Mouse (Mus musculus) hindbrain, postnatal 0 days (tissue): ENCODE results near the gene Msmb. TPM values are rescaled to one million over a fixed set of nuclear protein-coding genes. Genes with fewer than 3 reads are reported as not detected.
A peak's percentile ranks its signal among the peaks of the same experiment; 100 is the strongest.
"Not testable (repeated sequence)": the region's sequence is repeated elsewhere in the genome, so short reads cannot be mapped to it uniquely, and the experiment has no call there.

ENCODE experiments used
- ATAC-seq: fragments of 200-750 bp; cut with Nextera tagmentation; 2 replicates; pipeline ENCODE4 v1.8.0; 2017; ENCODE audit warnings: mild to moderate bottlenecking, moderate TSS enrichment, moderate library complexity
- DNase-seq: peaks from one replicate; pipeline ENCODE4 v3.0.0-alpha.2; 2015; ENCODE audit warnings: low spot score
- H3K27ac ChIP-seq: fragments of 300-500 bp; sonication (generic); 2 replicates; pipeline ENCODE4 v1.5.1; 2014; ENCODE audit warnings: mild to moderate bottlenecking
- H3K27me3 ChIP-seq: fragments of 300-500 bp; sonication (generic); 2 replicates; pipeline ENCODE4 v1.6.1; 2014; ENCODE audit warnings: low read length, mixed read lengths; ENCODE audit not compliant: insufficient read depth
- H3K36me3 ChIP-seq: fragments of 300-500 bp; sonication (generic); 2 replicates; pipeline ENCODE4 v1.6.1; 2014; ENCODE audit warnings: low read length, mixed read lengths; ENCODE audit not compliant: insufficient read depth
- H3K4me1 ChIP-seq: fragments of 300-500 bp; sonication (generic); 2 replicates; pipeline ENCODE4 v1.6.1; 2014; ENCODE audit warnings: antibody characterized with exemption, low read length, mixed read lengths; ENCODE audit not compliant: insufficient read depth
- H3K4me2 ChIP-seq: fragments of 300-500 bp; sonication (generic); 2 replicates; pipeline ENCODE4 v1.6.1; 2014; ENCODE audit warnings: low read depth, mild to moderate bottlenecking, low read length, moderate library complexity, mixed read lengths
- H3K4me3 ChIP-seq: fragments of 300-500 bp; sonication (generic); 2 replicates; pipeline ENCODE4 v1.5.1; 2014; ENCODE audit warnings: low read length
- H3K9ac ChIP-seq: fragments of 300-500 bp; sonication (generic); replicated peaks from 2 replicates; pipeline ENCODE4 v1.6.1; 2014; ENCODE audit warnings: mild to moderate bottlenecking, low read length, moderate library complexity, mixed read lengths
- H3K9me3 ChIP-seq: fragments of 300-500 bp; sonication (generic); 2 replicates; pipeline ENCODE4 v1.6.1; 2016; ENCODE audit warnings: low read length, mixed read lengths
- CTCF ChIP-seq: IDR thresholded peaks from 2 replicates; pipeline ENCODE4 v1.5.1; 2016; ENCODE audit warnings: antibody characterized with exemption, control low read depth, low read depth
- WGBS: fragments of 180-500 bp; shearing (Covaris S2); extraction: QIAGEN DNeasy Blood & Tissue Kit; methylation state at CpG from one replicate; pipeline ENCODE4 v1.1.7; 2014; 5-methylcytosine and 5-hydroxymethylcytosine counted together
- polyA plus RNA-seq: library from polyadenylated mRNA; unstranded; fragments of >200 nt; fragmentation: Nextera tagmentation; extraction: Ambion mirVana; gene quantifications from 2 replicates; pipeline ENCODE4 v1.2.1, GENCODE M21; 2015
- total RNA-seq: library from RNA; depleted of rRNA; stranded (reverse); fragments of >200 nt; gene quantifications from 2 replicates; pipeline ENCODE4 v1.2.3, GENCODE M21; 2014; rRNA removed

The Msmb gene
- total and polyA plus RNA-seq, 2 experiments from 2014 or later = not detected

DNA sequence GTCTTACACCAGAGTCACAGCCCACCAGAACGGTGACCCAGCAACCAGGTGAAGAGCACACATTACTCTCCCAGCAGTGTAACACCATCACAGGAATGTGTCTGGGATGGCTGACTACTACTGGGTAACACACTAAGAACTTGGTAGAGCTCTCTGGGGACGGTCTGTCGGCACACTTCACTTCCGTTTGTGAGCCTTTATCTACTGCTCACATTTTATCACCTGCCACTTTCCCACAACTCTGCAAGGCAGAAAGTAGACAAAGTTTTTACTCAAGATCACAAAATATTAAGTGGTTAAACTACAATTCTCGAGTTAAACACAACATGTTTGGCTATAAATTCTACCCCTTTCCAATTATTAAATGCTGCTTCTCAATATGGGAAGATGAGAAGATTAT lies 50.1 kb downstream of the Msmb start:
- Histone ChIP-seq H3K27ac (no peak overlapping the region), H3K4me1 (no peaks in the 10 kb centered on the region), H3K9me3 (no peaks in the 10 kb centered on the region), H3K27me3 (no peaks in the 10 kb centered on the region), H3K9ac (no peak overlapping the region), H3K36me3 (peaks cover 39% of the 10 kb centered on the region), H3K4me2 (no peak overlapping the region), H3K4me3 (no peak overlapping the region)
- 95% methylated on average over 5 of the region's 5 CpGs for WGBS
- TF ChIP-seq CTCF = no peak
- ATAC-seq (no peak), DNase-seq (no peak)

DNA sequence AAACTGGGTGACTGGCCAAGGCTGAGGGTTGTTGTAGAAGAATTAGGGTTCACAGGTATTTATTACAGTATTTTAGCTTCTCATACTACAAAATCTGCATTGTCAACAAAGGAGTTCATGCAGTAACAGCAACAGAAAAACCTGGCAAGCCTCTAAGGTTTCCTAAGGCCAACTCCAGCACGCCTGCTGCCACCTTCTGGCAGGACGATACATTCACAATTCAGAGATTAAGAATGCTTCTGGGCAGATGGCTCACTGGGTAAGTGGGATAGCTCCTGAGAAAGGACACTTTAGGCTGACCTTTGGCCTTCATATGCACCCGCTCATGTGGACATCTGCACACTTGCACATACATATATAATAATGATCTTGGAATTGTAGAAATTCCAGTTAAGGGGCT lies 50.6 kb downstream of the Msmb start:
- H3K4me2 ChIP-seq = no peak overlapping the region
- peak; percentile 74 for TF ChIP-seq CTCF
- ATAC-seq (no peak), DNase-seq (peak; percentile 72)
- H3K27me3 ChIP-seq = no peaks in the 10 kb centered on the region
- H3K27ac ChIP-seq = no peak overlapping the region
- H3K4me3 ChIP-seq = no peak overlapping the region
- H3K36me3 ChIP-seq = peaks cover 41% of the 10 kb centered on the region; the same call in 1 of the 2 replicates
- H3K9ac ChIP-seq = no peak overlapping the region
- no peaks in the 10 kb centered on the region for H3K9me3 ChIP-seq
- 44% methylated on average over 3 of the region's 3 CpGs for WGBS
- H3K4me1 ChIP-seq = no peaks in the 10 kb centered on the region

DNA sequence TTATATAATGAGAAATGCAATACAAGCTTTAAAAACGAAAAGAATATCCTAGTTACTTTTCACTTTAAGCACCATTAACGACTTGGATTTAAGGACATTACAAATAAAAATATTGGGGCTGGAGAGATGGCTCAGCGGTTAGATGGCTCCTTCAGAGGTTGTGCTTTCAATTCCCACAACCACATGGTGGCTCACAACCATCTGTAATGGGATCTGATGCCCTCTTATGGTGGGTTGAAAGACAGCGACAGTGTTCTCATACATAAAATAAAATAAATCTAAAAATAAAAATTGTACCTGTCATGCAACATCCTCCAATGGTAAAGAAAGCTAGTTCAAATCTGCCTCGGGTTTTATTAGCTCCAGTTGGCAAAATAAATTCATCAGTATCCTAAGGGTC lies 51.7 kb downstream of the Msmb start:
- ATAC-seq, H3K4me3 ChIP-seq, H3K9ac ChIP-seq, DNase-seq, H3K27ac ChIP-seq, H3K4me1 ChIP-seq, H3K9me3 ChIP-seq, H3K4me2 ChIP-seq, H3K27me3 ChIP-seq: not testable (repeated sequence)
- H3K36me3 ChIP-seq = peaks cover 42% of the 10 kb centered on the region
- TF ChIP-seq CTCF = peak; percentile 27; the same call in 1 of the 2 replicates
- 83% methylated on average over 5 of the region's 5 CpGs for WGBS

DNA sequence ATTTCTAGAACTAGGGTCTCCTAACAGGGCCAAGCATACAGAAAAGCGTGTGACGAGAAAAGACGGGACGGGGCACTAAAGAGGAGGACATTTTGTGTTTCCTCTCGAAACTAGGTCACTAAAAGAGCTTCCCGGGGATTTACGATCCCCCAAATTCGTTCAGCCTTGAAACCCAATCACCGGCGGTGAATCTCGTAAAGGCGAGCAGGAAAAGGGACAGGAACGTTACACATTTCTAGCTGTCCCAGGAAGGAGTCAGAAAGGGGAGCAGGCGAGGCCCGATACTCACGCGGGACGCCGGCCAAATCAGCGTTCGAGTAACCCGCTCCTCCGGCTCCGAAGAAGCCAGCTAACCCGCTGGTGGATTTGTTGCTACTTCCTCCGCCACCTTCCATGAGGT lies 59.5 kb downstream of the Msmb start:
- no peak for TF ChIP-seq CTCF
- peak; percentile 60 for ATAC-seq

DNA sequence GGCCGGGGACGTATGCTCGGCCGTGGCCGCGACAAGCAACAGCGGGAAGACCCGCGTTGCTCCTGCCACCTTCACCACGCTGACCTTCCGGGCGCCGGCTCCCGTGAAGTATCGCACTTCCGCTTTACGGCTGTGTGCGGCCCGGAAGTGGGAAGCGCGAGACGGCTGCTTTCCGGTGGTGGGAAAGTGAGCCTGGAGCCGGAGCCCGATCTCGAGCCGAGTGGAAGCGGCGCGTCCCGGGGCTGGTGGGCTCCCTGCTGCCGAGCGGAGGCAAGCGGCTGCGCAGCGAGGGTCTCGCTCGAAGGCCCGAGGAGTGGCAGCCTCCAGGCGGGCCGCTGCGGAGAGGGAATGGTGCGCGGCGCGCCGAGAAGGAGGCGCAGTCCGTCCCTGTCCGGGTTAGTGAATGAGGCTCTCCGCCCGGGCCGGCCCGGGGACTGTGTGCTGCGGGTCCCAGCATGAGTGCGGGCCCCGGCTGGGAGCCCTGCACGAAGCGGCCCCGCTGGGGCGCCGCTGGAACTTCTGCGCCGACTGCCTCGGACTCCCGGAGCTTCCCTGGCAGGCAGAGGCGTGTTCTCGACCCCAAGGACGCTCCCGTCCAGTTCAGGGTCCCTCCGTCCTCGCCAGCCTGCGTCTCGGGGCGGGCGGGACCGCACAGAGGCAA lies 60.1 kb downstream of the Msmb start, which contains the start of the genes Timm23 and Parg:
Gene Timm23 (minus strand): TSS at position 108 of the 661 bp plus-strand sequence.
Gene Parg (plus strand): TSS at position 159 of the 661 bp plus-strand sequence.
- H3K27me3 ChIP-seq = no peaks in the 10 kb centered on the region
- peak within 1 kb of the TSS; percentile 94 for H3K4me2 ChIP-seq
- TF ChIP-seq CTCF = no peak; the same call in 1 of the 2 replicates
- peaks cover 22% of the 10 kb centered on the region for H3K4me1 ChIP-seq
- WGBS = under 1% methylated on average over 66 of the region's 77 CpGs
- H3K27ac ChIP-seq = peak within 1 kb of the TSS; percentile 81
- ATAC-seq (peak; percentile 97), DNase-seq (peak; percentile 94)
- peak within 1 kb of the TSS; percentile 95 for H3K9ac ChIP-seq
- no peaks in the 10 kb centered on the region for H3K9me3 ChIP-seq
- peaks cover 16% of the 10 kb centered on the region for H3K36me3 ChIP-seq
- peak within 1 kb of the TSS; percentile 92 for H3K4me3 ChIP-seq

More for the DNA sequence above, 59.5 kb downstream of the Msmb start:
- Histone ChIP-seq H3K4me1 (peaks cover 22% of the 10 kb centered on the region), H3K4me3 (peak overlapping the region; percentile 92), H3K4me2 (peak overlapping the region; percentile 66), H3K27ac (peak overlapping the region; percentile 73), H3K36me3 (peaks cover 18% of the 10 kb centered on the region), H3K9me3 (no peaks in the 10 kb centered on the region), H3K27me3 (no peaks in the 10 kb centered on the region), H3K9ac (peak overlapping the region; percentile 95)
- under 1% methylated on average over 25 of the region's 26 CpGs for WGBS
- peak; percentile 32 for DNase-seq

Other genes starting within 250 kb of the Msmb start
- gene Galnt15, start 113.0 kb upstream of the Msmb start, total RNA-seq = 3.3 and 5.1 TPM in 2 replicates
- 1.8 and 2.4 TPM in 2 replicates for gene Galnt15, start 113.0 kb upstream of the Msmb start, polyA plus RNA-seq
- gene Oxnad1, start 56.6 kb upstream of the Msmb start, total RNA-seq = 28.8 and 34.3 TPM in 2 replicates
- 24.5 and 24.6 TPM in 2 replicates for gene Oxnad1, start 56.6 kb upstream of the Msmb start, polyA plus RNA-seq
- 45.3 and 46.3 TPM in 2 replicates for gene Dph3, start 56.3 kb upstream of the Msmb start, total RNA-seq
- 75.8 and 78.2 TPM in 2 replicates for gene Dph3, start 56.3 kb upstream of the Msmb start, polyA plus RNA-seq
- gene Ncoa4, start 17.8 kb downstream of the Msmb start, total RNA-seq = 171 TPM in 2 replicates
- 82.3 and 85.8 TPM in 2 replicates for gene Ncoa4, start 17.8 kb downstream of the Msmb start, polyA plus RNA-seq
- gene Timm23, start 59.9 kb downstream of the Msmb start, total RNA-seq = 115 and 138 TPM in 2 replicates
- 258 and 262 TPM in 2 replicates for gene Timm23, start 59.9 kb downstream of the Msmb start, polyA plus RNA-seq
- gene Parg, start 59.9 kb downstream of the Msmb start, total RNA-seq = 33.6 and 35.0 TPM in 2 replicates
- gene Parg, start 59.9 kb downstream of the Msmb start, polyA plus RNA-seq = 26.4 and 26.5 TPM in 2 replicates
- gene Ogdhl, start 180.0 kb downstream of the Msmb start, total RNA-seq = 33.5 and 34.0 TPM in 2 replicates
- 21.2 and 22.5 TPM in 2 replicates for gene Ogdhl, start 180.0 kb downstream of the Msmb start, polyA plus RNA-seq
- gene 1700024G13Rik, start 246.4 kb downstream of the Msmb start, total RNA-seq = not detected in 2 replicates
- gene 1700024G13Rik, start 246.4 kb downstream of the Msmb start, polyA plus RNA-seq = 0.43 and 0.58 TPM in 2 replicates